Mouse (Mus musculus) liver, embryonic 16.5 days (tissue): ENCODE measurements around the gene Dnajb8. TPM values are rescaled to one million over a fixed set of nuclear protein-coding genes. Genes with fewer than 3 reads are reported as not detected.

Experiments used
- ATAC-seq: fragments of 200-750 bp; cut with Nextera tagmentation; 2 replicates; pipeline ENCODE4 v1.8.0; 2017; ENCODE audit warnings: low read depth, mild to moderate bottlenecking, moderate number of reproducible peaks, moderate library complexity
- H3K27ac ChIP-seq: fragments of 300-500 bp; sonication (generic); 2 replicates; pipeline ENCODE4 v1.5.1; 2014; ENCODE audit warnings: mild to moderate bottlenecking, low read length
- H3K27me3 ChIP-seq: fragments of 300-500 bp; sonication (generic); 2 replicates; pipeline ENCODE4 v1.6.1; 2014; ENCODE audit warnings: low read depth, low read length, mixed read lengths; ENCODE audit not compliant: control insufficient read depth, insufficient read depth
- H3K36me3 ChIP-seq: fragments of 300-500 bp; sonication (generic); 2 replicates; pipeline ENCODE4 v1.6.1; 2014; ENCODE audit warnings: mild to moderate bottlenecking; ENCODE audit not compliant: control insufficient read depth, insufficient read depth
- H3K4me1 ChIP-seq: fragments of 300-500 bp; sonication (generic); 2 replicates; pipeline ENCODE4 v1.6.1; 2014; ENCODE audit warnings: low read depth, low read length, mixed read lengths; ENCODE audit not compliant: control insufficient read depth
- H3K4me2 ChIP-seq: fragments of 300-500 bp; sonication (generic); 2 replicates; pipeline ENCODE4 v1.6.1; 2014; ENCODE audit warnings: low read depth, low read length, mixed read lengths
- H3K4me3 ChIP-seq: fragments of 300-500 bp; sonication (generic); 2 replicates; pipeline ENCODE4 v1.5.1; 2014; ENCODE audit warnings: low read depth, mild to moderate bottlenecking, low read length
- H3K9ac ChIP-seq: fragments of 300-500 bp; sonication (generic); 2 replicates; pipeline ENCODE4 v1.6.1; 2014; ENCODE audit warnings: low read depth, low read length
- H3K9me3 ChIP-seq: fragments of 300-500 bp; sonication (generic); replicated peaks from 2 replicates; pipeline ENCODE4 v1.6.1; 2016; ENCODE audit warnings: low read length; ENCODE audit not compliant: control insufficient read depth
- WGBS: fragments of 180-500 bp; shearing (Covaris S2); extraction: QIAGEN DNeasy Blood & Tissue Kit; methylation state at CpG from one replicate; pipeline ENCODE4 v1.1.7; 2014; ENCODE audit not compliant: insufficient replicate concordance; 5-methylcytosine and 5-hydroxymethylcytosine counted together
- polyA plus RNA-seq: library from polyadenylated mRNA; unstranded; fragments of >200 nt; fragmentation: Nextera tagmentation; extraction: Ambion mirVana; gene quantifications from 2 replicates; pipeline ENCODE4 v1.2.1, GENCODE M21; 2015

Dnajb8 gene
- polyA plus RNA-seq, 1 experiment from 2014 or later: not detected

GRCm38 (mm10) chr6:88204531-88205385, 17.3 kb upstream of the Dnajb8 start:
- 57% methylated on average over 25 of the region's 25 CpGs for WGBS
- H3K9ac ChIP-seq: no peak overlapping the region
- no peak for ATAC-seq
- no peak overlapping the region for H3K27ac ChIP-seq
- H3K36me3 ChIP-seq: no peaks in the 10 kb centered on the region
- peaks cover 15% of the 10 kb centered on the region for H3K4me1 ChIP-seq
- peaks cover 54% of the 10 kb centered on the region for H3K27me3 ChIP-seq
- H3K9me3 ChIP-seq: no peaks in the 10 kb centered on the region
- no peak overlapping the region for H3K4me3 ChIP-seq
- H3K4me2 ChIP-seq: no peak overlapping the region

GRCm38 (mm10) chr6:88205386-88205700, 16.7 kb upstream of the Dnajb8 start:
- H3K4me3 ChIP-seq: no peak overlapping the region
- H3K9me3 ChIP-seq: no peaks in the 10 kb centered on the region
- peaks cover 15% of the 10 kb centered on the region for H3K4me1 ChIP-seq
- H3K27ac ChIP-seq: no peak overlapping the region
- H3K4me2 ChIP-seq: no peak overlapping the region
- WGBS: 48% methylated on average over 7 of the region's 7 CpGs
- no peaks in the 10 kb centered on the region for H3K36me3 ChIP-seq
- ATAC-seq: no peak
- H3K27me3 ChIP-seq: peaks cover 48% of the 10 kb centered on the region
- no peak overlapping the region for H3K9ac ChIP-seq

- Histone ChIP-seq H3K9me3 (no peaks in the 10 kb centered on the region), H3K36me3 (no peaks in the 10 kb centered on the region), H3K4me2 (no peak overlapping the region), H3K4me3 (no peak overlapping the region), H3K27me3 (peaks cover 43% of the 10 kb centered on the region), H3K27ac (no peak overlapping the region), H3K9ac (no peak overlapping the region), H3K4me1 (peaks cover 15% of the 10 kb centered on the region)
- ATAC-seq: no peak
- 59% methylated on average over 9 of the region's 9 CpGs for WGBS
Measured at GRCm38 (mm10) chr6:88205937-88206336, 16.1 kb upstream of the Dnajb8 start.

- 10% methylated on average over 7 of the region's 7 CpGs for WGBS
- no peak overlapping the region for H3K4me2 ChIP-seq
- no peak overlapping the region for H3K4me3 ChIP-seq
- ATAC-seq: no peak
- no peak overlapping the region for H3K9ac ChIP-seq
- peaks cover 15% of the 10 kb centered on the region for H3K4me1 ChIP-seq
- H3K27ac ChIP-seq: no peak overlapping the region
- H3K36me3 ChIP-seq: no peaks in the 10 kb centered on the region
- peaks cover 36% of the 10 kb centered on the region for H3K27me3 ChIP-seq
- no peaks in the 10 kb centered on the region for H3K9me3 ChIP-seq
Measured at GRCm38 (mm10) chr6:88206566-88206965, 15.5 kb upstream of the Dnajb8 start.

GRCm38 (mm10) chr6:88207403-88208033, 14.6 kb upstream of the Dnajb8 start:
- peaks cover 27% of the 10 kb centered on the region for H3K27me3 ChIP-seq

GRCm38 (mm10) chr6:88208321-88208720, 13.7 kb upstream of the Dnajb8 start:
- no peak for ATAC-seq
- Histone ChIP-seq H3K4me3 (no peak overlapping the region), H3K9me3 (no peaks in the 10 kb centered on the region), H3K27me3 (peaks cover 23% of the 10 kb centered on the region), H3K4me2 (no peak overlapping the region), H3K4me1 (peaks cover 3% of the 10 kb centered on the region), H3K9ac (no peak overlapping the region), H3K27ac (no peak overlapping the region), H3K36me3 (no peaks in the 10 kb centered on the region)
- WGBS: 75% methylated on average over 3 of the region's 3 CpGs

More at GRCm38 (mm10) chr6:88207403-88208033, 14.6 kb upstream of the Dnajb8 start:
- no peak overlapping the region for H3K4me3 ChIP-seq
- H3K36me3 ChIP-seq: no peaks in the 10 kb centered on the region
- no peak overlapping the region for H3K4me2 ChIP-seq
- no peaks in the 10 kb centered on the region for H3K9me3 ChIP-seq
- no peak for ATAC-seq
- WGBS: 67% methylated on average over 10 of the region's 10 CpGs
- no peak overlapping the region for H3K27ac ChIP-seq
- peaks cover 12% of the 10 kb centered on the region for H3K4me1 ChIP-seq
- no peak overlapping the region for H3K9ac ChIP-seq

GRCm38 (mm10) chr6:88209453-88209852, 12.6 kb upstream of the Dnajb8 start:
- Histone ChIP-seq H3K4me2 (no peak overlapping the region), H3K36me3 (no peaks in the 10 kb centered on the region), H3K4me1 (no peaks in the 10 kb centered on the region), H3K27ac (no peak overlapping the region), H3K9ac (no peak overlapping the region), H3K27me3 (peaks cover 13% of the 10 kb centered on the region), H3K4me3 (no peak overlapping the region), H3K9me3 (no peaks in the 10 kb centered on the region)
- no peak for ATAC-seq
- 65% methylated on average over 5 of the region's 5 CpGs for WGBS

GRCm38 (mm10) chr6:88210182-88210581, 11.9 kb upstream of the Dnajb8 start:
- no peak overlapping the region for H3K4me3 ChIP-seq
- H3K36me3 ChIP-seq: no peaks in the 10 kb centered on the region
- no peak for ATAC-seq
- no peak overlapping the region for H3K4me2 ChIP-seq
- WGBS: 62% methylated on average over 3 of the region's 3 CpGs
- peaks cover 6% of the 10 kb centered on the region for H3K27me3 ChIP-seq
- no peaks in the 10 kb centered on the region for H3K9me3 ChIP-seq
- no peak overlapping the region for H3K9ac ChIP-seq
- no peaks in the 10 kb centered on the region for H3K4me1 ChIP-seq
- no peak overlapping the region for H3K27ac ChIP-seq

GRCm38 (mm10) chr6:88215797-88216196, 6.3 kb upstream of the Dnajb8 start:
- H3K9me3 ChIP-seq: peaks cover 2% of the 10 kb centered on the region
- no peaks in the 10 kb centered on the region for H3K4me1 ChIP-seq
- no peaks in the 10 kb centered on the region for H3K27me3 ChIP-seq
- no peak overlapping the region for H3K9ac ChIP-seq
- no peak for ATAC-seq
- no peak overlapping the region for H3K4me3 ChIP-seq
- no peaks in the 10 kb centered on the region for H3K36me3 ChIP-seq
- no peak overlapping the region for H3K27ac ChIP-seq
- 48% methylated on average over 6 of the region's 6 CpGs for WGBS
- H3K4me2 ChIP-seq: no peak overlapping the region
